Mouse (Mus musculus) limb, embryonic 14.5 days (tissue): Measurements from ENCODE around the gene Bbs9. TPM values are rescaled to one million over a fixed set of nuclear protein-coding genes. Genes with fewer than 3 reads are reported as not detected.

Experiments used
- ATAC-seq: fragments of 200-750 bp; cut with Nextera tagmentation; 2 replicates; pipeline ENCODE4 v1.8.0; 2017; ENCODE audit warnings: low read depth, moderate number of reproducible peaks, moderate TSS enrichment; ENCODE audit not compliant: low FRiP score
- DNase-seq: peaks from one replicate; pipeline ENCODE4 v3.0.0-alpha.2; 2015; ENCODE audit warnings: low spot score
- H3K27ac ChIP-seq: fragments of 300-500 bp; sonication (generic); replicated peaks from 2 replicates; pipeline ENCODE4 v1.5.1; 2014; ENCODE audit warnings: low read depth, mild to moderate bottlenecking, low read length, moderate library complexity, mixed read lengths
- H3K27me3 ChIP-seq: fragments of 300-500 bp; sonication (generic); 2 replicates; pipeline ENCODE4 v1.6.1; 2014; ENCODE audit warnings: low read length, mixed read lengths; ENCODE audit not compliant: control insufficient read depth, insufficient read depth
- H3K36me3 ChIP-seq: fragments of 300-500 bp; sonication (generic); 2 replicates; pipeline ENCODE4 v1.6.1; 2014; ENCODE audit warnings: mild to moderate bottlenecking, low read length, moderate library complexity, mixed read lengths; ENCODE audit not compliant: control insufficient read depth, insufficient read depth
- H3K4me1 ChIP-seq: fragments of 300-500 bp; sonication (generic); 2 replicates; pipeline ENCODE4 v1.6.1; 2014; ENCODE audit warnings: antibody characterized with exemption, low read length, mixed read lengths; ENCODE audit not compliant: control insufficient read depth, insufficient read depth
- H3K4me2 ChIP-seq: fragments of 300-500 bp; sonication (generic); replicated peaks from 2 replicates; pipeline ENCODE4 v1.6.1; 2014; ENCODE audit warnings: low read depth, mild to moderate bottlenecking, low read length, moderate library complexity; ENCODE audit not compliant: severe bottlenecking
- H3K4me3 ChIP-seq: fragments of 300-500 bp; sonication (generic); replicated peaks from 2 replicates; pipeline ENCODE4 v1.5.1; 2014; ENCODE audit warnings: low read length
- H3K9ac ChIP-seq: fragments of 300-500 bp; sonication (generic); 2 replicates; pipeline ENCODE4 v1.6.1; 2014; ENCODE audit warnings: mild to moderate bottlenecking, low read depth, low read length, moderate library complexity; ENCODE audit not compliant: severe bottlenecking
- H3K9me3 ChIP-seq: fragments of 300-500 bp; sonication (generic); 2 replicates; pipeline ENCODE4 v1.6.1; 2016; ENCODE audit warnings: low read length; ENCODE audit not compliant: control insufficient read depth
- POLR2A ChIP-seq: fragments of 200-500 bp; IDR thresholded peaks from 2 replicates; pipeline ENCODE4 v1.8.0; 2012; ENCODE audit warnings: inconsistent platforms, mild to moderate bottlenecking, moderate library complexity, borderline replicate concordance; ENCODE audit not compliant: insufficient read depth, insufficient read length; ENCODE audit errors: extremely low read depth
- WGBS: fragments of 180-500 bp; shearing (Covaris S2); extraction: QIAGEN DNeasy Blood & Tissue Kit; methylation state at CpG from one replicate; pipeline ENCODE4 v1.1.7; 2014; 5-methylcytosine and 5-hydroxymethylcytosine counted together
- polyA plus RNA-seq, 2 experiments: library from polyadenylated mRNA; depleted of rRNA in 1 of 2; stranded (reverse) in 1 of 2; unstranded in 1 of 2; fragments of >200 nt; fragmentation: Nextera tagmentation in 1 of 2; extraction: Ambion mirVana in 1 of 2; gene quantifications; 2 replicates each; pipeline versions ENCODE4 v1.2.1 to v1.2.3; 2012 to 2014

Gene Bbs9
- polyA plus RNA-seq, 2 experiments: 12.7 to 15.7 TPM

- Histone ChIP-seq H3K4me2 (no peak overlapping the region), H3K4me3 (no peak overlapping the region), H3K36me3 (no peaks in the 10 kb centered on the region), H3K9me3 (no peaks in the 10 kb centered on the region), H3K9ac (no peak overlapping the region), H3K27ac (no peak overlapping the region), H3K4me1 (peaks cover 14% of the 10 kb centered on the region), H3K27me3 (no peaks in the 10 kb centered on the region)
- ATAC-seq (no peak), DNase-seq (no peak)
- 73% methylated on average over 11 of the region's 11 CpGs for WGBS
- TF ChIP-seq POLR2A: no peak
Measured at GRCm38 (mm10) chr9:22537767-22538373, 62.4 kb downstream of the Bbs9 start.

GRCm38 (mm10) chr9:22539546-22539945 lies 64.0 kb downstream of the Bbs9 start:
- no peaks in the 10 kb centered on the region for H3K36me3 ChIP-seq
- TF ChIP-seq POLR2A: no peak

GRCm38 (mm10) chr9:22541130-22541529 lies 65.6 kb downstream of the Bbs9 start:
- H3K36me3 ChIP-seq: no peaks in the 10 kb centered on the region
- DNase-seq (no peak), ATAC-seq (no peak)
- H3K27me3 ChIP-seq: no peaks in the 10 kb centered on the region
- no peak overlapping the region for H3K9ac ChIP-seq
- TF ChIP-seq POLR2A: no peak
- no peak overlapping the region for H3K4me2 ChIP-seq
- no peaks in the 10 kb centered on the region for H3K9me3 ChIP-seq
- no peak overlapping the region for H3K4me3 ChIP-seq
- peaks cover 14% of the 10 kb centered on the region for H3K4me1 ChIP-seq
- 64% methylated on average over 10 of the region's 10 CpGs for WGBS
- H3K27ac ChIP-seq: no peak overlapping the region

More at GRCm38 (mm10) chr9:22539546-22539945, 64.0 kb downstream of the Bbs9 start:
- 44% methylated on average over 4 of the region's 4 CpGs for WGBS
- no peak overlapping the region for H3K9ac ChIP-seq
- no peak overlapping the region for H3K4me2 ChIP-seq
- H3K27me3 ChIP-seq: no peaks in the 10 kb centered on the region
- H3K4me1 ChIP-seq: peaks cover 14% of the 10 kb centered on the region
- no peak overlapping the region for H3K27ac ChIP-seq
- no peak overlapping the region for H3K4me3 ChIP-seq
- H3K9me3 ChIP-seq: no peaks in the 10 kb centered on the region
- ATAC-seq (no peak), DNase-seq (no peak)

GRCm38 (mm10) chr9:22543467-22543866 lies 68.0 kb downstream of the Bbs9 start:
- WGBS: 72% methylated on average over 5 of the region's 5 CpGs
- TF ChIP-seq POLR2A: no peak
- no peak for DNase-seq

DNA sequence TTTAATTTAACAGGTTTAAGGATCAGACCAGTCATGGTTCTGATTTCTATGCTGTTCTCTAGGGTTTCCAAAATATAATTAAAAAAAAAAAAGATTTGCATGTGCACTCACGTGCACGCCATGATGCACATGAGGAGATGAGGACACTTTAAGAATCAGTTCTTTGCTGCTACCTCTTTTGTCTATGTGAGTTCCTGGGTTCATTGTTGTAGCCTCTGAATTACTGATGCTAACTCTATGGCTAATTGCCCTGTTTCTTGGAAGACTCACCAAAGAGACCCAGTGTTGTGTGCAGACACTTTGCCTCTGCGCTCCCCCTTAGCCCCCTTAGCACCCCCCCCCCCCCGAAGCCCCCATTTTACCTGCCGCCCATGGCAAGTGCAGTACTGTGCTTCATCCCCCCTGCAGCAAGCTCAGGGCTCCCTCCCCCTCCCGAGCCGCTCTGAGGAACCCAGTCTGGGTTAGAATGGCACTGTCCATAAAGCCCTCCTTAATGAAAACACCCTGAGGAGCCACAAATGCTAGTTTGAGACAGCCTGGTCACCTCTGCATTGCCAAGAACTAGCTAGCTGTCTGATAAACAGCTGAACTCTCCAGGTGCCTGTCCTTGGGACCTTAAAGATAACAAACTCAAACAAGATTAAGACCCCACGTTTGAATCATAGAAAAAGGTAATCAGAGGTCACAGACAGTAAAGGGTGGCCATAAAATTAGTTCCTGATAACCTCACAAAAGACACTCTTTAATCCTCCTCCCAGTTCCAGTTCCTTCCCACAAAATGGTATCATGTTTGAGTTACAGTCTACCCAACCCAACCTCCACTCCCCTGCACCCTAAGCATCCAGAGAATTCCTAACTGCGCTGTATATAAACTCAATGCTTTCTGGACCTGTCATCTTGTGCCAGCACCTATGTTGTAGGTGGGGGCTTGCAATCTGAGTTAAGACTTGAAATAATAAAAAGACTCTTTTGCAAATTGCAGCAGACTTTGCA lies 69.1 kb downstream of the Bbs9 start:
- H3K4me3 ChIP-seq: no peak overlapping the region
- no peaks in the 10 kb centered on the region for H3K36me3 ChIP-seq
- no peak for DNase-seq
- H3K27ac ChIP-seq: no peak overlapping the region
- WGBS: 60% methylated on average over 8 of the region's 9 CpGs
- ATAC-seq: no peak
- no peak overlapping the region for H3K9ac ChIP-seq
- H3K9me3 ChIP-seq: no peaks in the 10 kb centered on the region
- no peak for TF ChIP-seq POLR2A
- H3K4me2 ChIP-seq: no peak overlapping the region
- no peaks in the 10 kb centered on the region for H3K27me3 ChIP-seq
- peaks cover 3% of the 10 kb centered on the region; the same call in 1 of the 2 replicates for H3K4me1 ChIP-seq

More at GRCm38 (mm10) chr9:22543467-22543866, 68.0 kb downstream of the Bbs9 start:
- no peaks in the 10 kb centered on the region for H3K9me3 ChIP-seq
- no peak overlapping the region for H3K27ac ChIP-seq
- no peaks in the 10 kb centered on the region for H3K27me3 ChIP-seq
- H3K4me3 ChIP-seq: no peak overlapping the region
- H3K36me3 ChIP-seq: no peaks in the 10 kb centered on the region
- H3K4me2 ChIP-seq: no peak overlapping the region
- no peak for ATAC-seq
- H3K9ac ChIP-seq: no peak overlapping the region
- peaks cover 13% of the 10 kb centered on the region for H3K4me1 ChIP-seq
